Mouse (Mus musculus): ENCODE data around the gene Arhgap33. TPM values are rescaled to one million over a fixed set of nuclear protein-coding genes. Genes with fewer than 3 reads are reported as not detected.
A peak's percentile ranks its signal among the peaks of the same experiment; 100 is the strongest.
"Not testable (repeated sequence)": the region's sequence is repeated elsewhere in the genome, so short reads cannot be mapped to it uniquely, and the experiment has no call there.

Arhgap33 gene
- polyA plus RNA-seq, 1 experiment from 2014 or later: 4.6 TPM

- peak; percentile 33 for DNase-seq (ENCODE audit: low spot score)
Observed at GRCm38 (mm10) chr7:30553021-30553589, 18.2 kb upstream of the Arhgap33 start.

- peak; percentile 98 for DNase-seq (ENCODE audit: low spot score)
Observed at GRCm38 (mm10) chr7:30552102-30553020, 17.5 kb upstream of the Arhgap33 start, which contains the start of the genes Hspb6 and Proser3. Gene Hspb6, plus strand, starts transcription at chr7:30552178. Gene Proser3, minus strand, starts transcription at chr7:30552299.

DNA sequence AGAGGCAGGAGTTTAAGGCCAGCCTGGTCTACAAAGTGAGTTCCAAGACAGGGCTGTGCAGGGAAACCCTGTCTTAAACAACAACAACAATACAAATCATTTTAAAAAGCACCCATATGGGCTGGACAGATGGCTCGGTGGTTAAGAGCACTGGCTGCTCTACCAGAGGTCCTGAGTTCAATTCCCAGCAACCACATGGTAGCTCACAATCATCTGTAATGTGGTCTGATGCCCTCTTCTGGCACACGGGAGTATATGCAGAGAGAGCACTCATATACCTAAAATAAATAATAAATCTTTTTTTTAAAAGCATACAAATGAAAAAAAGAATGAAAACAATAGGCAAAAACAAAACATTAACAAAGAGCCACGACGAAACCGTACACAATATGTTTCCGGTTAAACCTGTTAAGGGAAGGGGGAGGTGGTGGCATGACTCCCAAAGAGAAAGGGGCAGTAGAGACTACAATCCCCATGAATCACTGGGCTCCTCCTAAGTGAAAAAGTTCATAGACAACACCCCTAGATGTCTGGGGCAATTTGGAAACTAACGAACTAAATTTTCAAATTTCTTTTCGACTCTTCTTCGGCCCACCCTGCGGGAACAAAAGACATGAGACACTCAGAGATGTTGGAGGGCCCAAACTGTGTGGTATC, 16.7 kb upstream of the Arhgap33 start:
- DNase-seq (ENCODE audit: low spot score): no peak

DNA sequence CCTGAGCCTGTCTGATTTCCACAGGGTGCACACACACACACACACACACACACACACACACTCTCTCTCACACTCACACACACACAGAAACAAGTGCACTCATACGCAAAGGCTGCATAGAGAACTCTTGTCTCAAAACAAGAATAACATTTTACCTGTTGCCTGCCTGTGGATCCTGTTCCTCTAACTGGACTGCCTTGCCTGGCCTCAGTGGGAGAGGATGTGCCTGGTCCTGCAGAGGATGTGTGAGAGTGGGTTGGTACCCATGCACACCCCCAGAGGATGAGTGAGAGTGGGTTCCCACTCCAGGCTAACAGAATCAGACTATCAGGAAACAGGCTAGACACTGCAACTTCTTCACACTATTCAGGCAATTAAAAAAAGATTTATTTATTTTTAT, 15.7 kb upstream of the Arhgap33 start:
- DNase-seq (ENCODE audit: low spot score): no peak

DNA sequence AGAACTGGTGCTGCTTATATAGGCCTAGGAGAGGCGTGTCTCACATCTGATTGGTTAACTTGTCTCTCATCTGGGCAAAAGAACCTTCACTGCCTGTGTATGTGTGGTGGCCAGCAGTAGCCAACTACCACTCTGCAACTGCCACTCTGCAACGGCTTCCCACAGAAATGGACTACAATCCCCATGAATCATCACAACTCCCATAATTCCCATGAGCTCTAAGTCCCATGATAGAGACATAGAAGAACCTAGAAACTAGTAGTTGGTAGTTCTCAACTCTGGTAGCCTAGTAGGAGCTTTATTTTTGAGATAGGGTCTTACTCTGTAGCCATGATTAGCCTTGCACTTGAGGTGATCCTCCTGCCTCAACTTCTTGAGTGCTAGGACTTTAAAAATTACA, 15.0 kb upstream of the Arhgap33 start:
- no peak for DNase-seq (ENCODE audit: low spot score)

DNA sequence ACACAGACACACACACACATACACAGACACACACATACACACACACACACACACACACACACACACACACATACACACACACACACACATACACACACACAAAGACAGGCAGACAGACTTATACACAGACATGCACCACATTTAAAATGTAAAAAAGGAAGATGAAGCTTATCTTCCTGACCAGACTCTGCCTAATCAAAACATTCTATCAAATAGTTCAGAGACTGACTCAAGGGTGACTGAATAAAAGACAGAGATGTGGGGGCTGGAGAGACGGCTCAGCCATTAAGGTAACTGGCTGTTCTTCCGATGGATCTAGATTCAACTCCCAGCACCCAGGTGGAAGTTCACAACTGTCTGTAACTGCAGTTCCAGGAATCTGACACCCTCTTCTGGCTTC, 9.5 kb upstream of the Arhgap33 start:
- no peak for DNase-seq (ENCODE audit: low spot score)

DNA sequence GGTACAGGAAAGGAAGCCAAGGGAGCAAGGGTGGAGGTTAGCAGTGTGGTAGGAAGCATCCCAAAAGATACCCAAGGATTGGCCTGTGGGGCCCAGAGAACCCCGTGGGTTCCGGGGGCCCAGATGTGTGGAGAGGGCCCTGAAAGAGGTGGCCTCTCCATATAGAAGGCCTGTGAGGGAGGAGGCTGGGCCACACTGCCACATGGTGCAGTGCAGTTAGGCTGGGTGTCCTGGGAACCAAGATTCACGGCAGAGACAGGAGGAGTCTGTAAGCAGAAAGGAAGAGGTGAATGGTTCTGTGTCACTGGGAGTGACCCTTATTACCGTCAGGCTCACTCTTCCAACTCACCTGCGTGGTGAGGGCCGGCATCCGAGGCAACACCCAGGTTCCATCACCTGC, 5.7 kb upstream of the Arhgap33 start:
- no peak for DNase-seq (ENCODE audit: low spot score)

- DNase-seq (ENCODE audit: low spot score): no peak
Observed at GRCm38 (mm10) chr7:30533941-30534632, 773 bp downstream of the Arhgap33 start.

DNA sequence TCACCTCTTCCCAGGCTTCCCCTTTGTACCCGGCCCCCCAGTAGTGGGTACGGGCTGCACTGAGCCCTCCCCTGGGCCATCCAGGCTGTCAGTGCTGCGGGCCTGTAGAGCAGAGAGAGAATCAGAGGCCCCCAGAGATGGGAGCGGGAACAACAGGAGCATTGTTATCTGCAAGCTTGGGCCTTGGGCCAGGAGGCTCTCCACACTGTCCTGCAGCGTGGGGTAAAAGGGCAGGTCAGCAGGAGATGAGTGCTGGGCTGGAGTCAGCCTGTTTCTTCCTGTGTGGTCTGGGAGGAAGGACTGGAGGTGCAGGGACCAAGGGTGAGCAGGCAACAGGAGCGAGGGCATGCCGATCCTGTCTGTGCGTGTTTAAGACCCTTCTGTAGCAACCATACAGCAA, 1.9 kb downstream of the Arhgap33 start:
- no peak for DNase-seq (ENCODE audit: low spot score)

- no peak for DNase-seq (ENCODE audit: low spot score)
Observed at GRCm38 (mm10) chr7:30531291-30531815, 3.5 kb downstream of the Arhgap33 start.

GRCm38 (mm10) chr7:30526981-30527380, 7.9 kb downstream of the Arhgap33 start:
- no peak for DNase-seq (ENCODE audit: low spot score)

GRCm38 (mm10) chr7:30526399-30526798, 8.5 kb downstream of the Arhgap33 start:
- DNase-seq (ENCODE audit: low spot score): no peak

- peak; percentile 21 for DNase-seq (ENCODE audit: low spot score)
Observed at GRCm38 (mm10) chr7:30525954-30526353, 8.9 kb downstream of the Arhgap33 start.

DNA sequence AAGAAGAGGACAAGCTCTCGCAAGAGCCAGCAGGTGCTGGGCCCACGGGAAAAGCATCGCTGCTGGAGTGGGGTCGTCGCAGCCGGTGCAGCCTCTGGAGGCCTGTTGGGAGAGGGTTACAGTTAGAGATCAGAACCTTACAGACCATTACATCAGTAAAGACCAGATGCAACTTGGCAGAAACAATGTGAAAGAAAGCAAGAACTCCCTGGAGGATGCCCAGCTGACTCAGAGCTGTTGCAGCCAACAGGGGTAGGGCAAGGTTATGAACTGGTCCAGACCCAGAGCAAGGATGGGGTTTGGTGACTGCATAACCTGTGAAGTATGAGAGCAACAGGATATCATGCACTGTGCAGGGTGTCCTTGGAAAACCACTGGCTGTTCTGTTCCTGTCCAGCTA, 10.4 kb downstream of the Arhgap33 start:
- DNase-seq (ENCODE audit: low spot score): no peak

DNA sequence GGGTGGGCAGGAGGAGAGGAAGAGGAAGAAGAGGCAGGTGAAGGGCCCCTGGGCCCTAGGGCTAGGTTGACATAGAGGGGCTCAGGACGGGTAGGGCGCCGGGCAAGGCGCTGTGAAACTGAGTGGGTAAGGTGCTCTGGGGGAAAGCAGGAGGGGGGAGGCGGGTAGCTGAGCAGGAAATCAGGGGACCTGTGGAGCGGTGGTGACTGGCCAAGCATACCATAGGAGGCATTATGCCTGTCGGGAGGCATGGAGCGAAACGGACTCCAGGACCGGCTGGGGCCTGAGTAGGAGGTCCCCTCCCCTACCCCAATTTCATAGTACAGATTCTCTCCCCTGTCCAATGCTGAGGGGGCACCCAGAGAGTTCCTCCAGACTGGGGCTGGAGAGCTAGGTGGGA, 12.0 kb downstream of the Arhgap33 start:
- no peak for DNase-seq (ENCODE audit: low spot score)

- no peak for DNase-seq (ENCODE audit: low spot score)
Observed at GRCm38 (mm10) chr7:30520856-30521255, 14.0 kb downstream of the Arhgap33 start.

DNA sequence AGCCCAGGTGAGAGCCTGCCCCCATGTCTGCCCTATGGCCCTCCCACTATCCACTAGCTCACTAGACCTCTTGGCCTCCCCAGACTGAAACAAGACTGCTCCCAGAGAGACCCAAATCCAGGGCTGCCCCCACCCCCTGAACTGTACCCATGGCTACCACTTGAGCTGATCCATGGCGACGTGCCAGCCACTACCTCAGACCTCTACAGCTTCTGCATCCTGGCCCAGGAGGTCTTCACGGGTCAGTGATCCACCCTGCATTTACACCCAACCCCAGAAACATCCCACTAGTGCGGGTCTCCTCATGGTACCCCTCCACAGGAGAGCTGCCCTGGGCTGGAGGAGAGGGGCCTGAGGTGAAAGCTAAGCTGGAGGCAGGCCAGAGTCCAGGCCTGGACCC, 14.5 kb downstream of the Arhgap33 start:
- DNase-seq (ENCODE audit: low spot score): no peak

- DNase-seq (ENCODE audit: low spot score): no peak
Observed at GRCm38 (mm10) chr7:30518325-30518724, 16.5 kb downstream of the Arhgap33 start.

- no peak for DNase-seq (ENCODE audit: low spot score)
Observed at GRCm38 (mm10) chr7:30515003-30515760, 19.7 kb downstream of the Arhgap33 start.

DNA sequence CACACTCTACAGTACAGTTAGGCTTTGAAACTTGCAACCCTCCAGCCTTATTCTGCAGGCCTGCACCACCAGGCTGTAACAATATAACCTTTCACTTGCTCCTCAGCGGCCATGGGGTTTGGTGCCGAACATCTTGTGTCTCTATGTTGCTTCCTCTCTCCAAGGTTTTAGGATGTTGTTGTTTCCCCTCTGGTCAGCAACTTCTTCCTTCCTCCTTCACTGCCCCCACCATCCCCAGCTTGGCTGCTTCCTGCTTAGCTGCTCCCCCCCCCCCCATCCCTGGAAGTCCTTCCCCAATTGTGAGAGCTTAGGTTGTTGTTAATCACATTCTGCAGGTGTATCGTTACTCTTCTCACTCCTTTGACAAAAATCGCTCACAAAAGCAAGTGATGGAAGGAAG, 26.8 kb downstream of the Arhgap33 start:
- DNase-seq (ENCODE audit: low spot score): no peak

- DNase-seq (ENCODE audit: low spot score): not testable (repeated sequence)
Observed at GRCm38 (mm10) chr7:30501159-30501558, 33.7 kb downstream of the Arhgap33 start.

Data from thymus, postnatal 0 days (tissue).